Mouse (Mus musculus) kidney, postnatal 14 days (tissue): ENCODE results near the gene Srgap2.
"Not testable (repeated sequence)": the region's sequence is repeated elsewhere in the genome, so short reads cannot be mapped to it uniquely, and the experiment has no call there.

Experiments used
- DNase-seq: peaks from one replicate; pipeline ENCODE4 v3.0.0; 2022; ENCODE audit warnings: mixed read lengths

Gene Srgap2

GRCm38 (mm10) chr1:131331180-131331579, 196.0 kb downstream of the Srgap2 start:
- no peak for DNase-seq

GRCm38 (mm10) chr1:131329093-131329492, 198.1 kb downstream of the Srgap2 start:
- not testable (repeated sequence) for DNase-seq

GRCm38 (mm10) chr1:131327167-131327566, 200.0 kb downstream of the Srgap2 start:
- no peak for DNase-seq

GRCm38 (mm10) chr1:131324816-131325463, 202.2 kb downstream of the Srgap2 start:
- DNase-seq: no peak

- no peak for DNase-seq
These were observed 207.4 kb downstream of the Srgap2 start for GRCm38 (mm10) chr1:131319598-131320330.

GRCm38 (mm10) chr1:131318397-131318796, 208.8 kb downstream of the Srgap2 start:
- DNase-seq: no peak

GRCm38 (mm10) chr1:131317625-131318024, 209.5 kb downstream of the Srgap2 start:
- DNase-seq: no peak

GRCm38 (mm10) chr1:131311284-131311683, 215.9 kb downstream of the Srgap2 start:
- DNase-seq: no peak

GRCm38 (mm10) chr1:131310237-131310818, 216.8 kb downstream of the Srgap2 start:
- no peak for DNase-seq

- no peak for DNase-seq
These were observed 226.4 kb downstream of the Srgap2 start for GRCm38 (mm10) chr1:131300750-131301149.

- peak; percentile 38 for DNase-seq
These were observed 227.4 kb downstream of the Srgap2 start for GRCm38 (mm10) chr1:131299788-131300187.

- DNase-seq: no peak
These were observed 227.9 kb downstream of the Srgap2 start for GRCm38 (mm10) chr1:131299240-131299639.

GRCm38 (mm10) chr1:131298171-131298570, 229.0 kb downstream of the Srgap2 start:
- no peak for DNase-seq

- no peak for DNase-seq
These were observed 230.4 kb downstream of the Srgap2 start for GRCm38 (mm10) chr1:131296726-131297125.

- DNase-seq: no peak
These were observed 232.0 kb downstream of the Srgap2 start for GRCm38 (mm10) chr1:131295200-131295599.

GRCm38 (mm10) chr1:131293922-131294250, 233.3 kb downstream of the Srgap2 start:
- DNase-seq: no peak

- DNase-seq: no peak
These were observed 233.8 kb downstream of the Srgap2 start for GRCm38 (mm10) chr1:131293221-131293921.

- peak; percentile 71 for DNase-seq
These were observed 236.5 kb downstream of the Srgap2 start for GRCm38 (mm10) chr1:131290648-131291047.

- no peak for DNase-seq
These were observed 238.2 kb downstream of the Srgap2 start for GRCm38 (mm10) chr1:131288938-131289337.

GRCm38 (mm10) chr1:131287267-131287666, 239.9 kb downstream of the Srgap2 start:
- DNase-seq: no peak

GRCm38 (mm10) chr1:131286803-131287202, 240.3 kb downstream of the Srgap2 start:
- DNase-seq: no peak

- no peak for DNase-seq
These were observed 242.5 kb downstream of the Srgap2 start for GRCm38 (mm10) chr1:131284616-131285015.

GRCm38 (mm10) chr1:131284167-131284566, 243.0 kb downstream of the Srgap2 start:
- no peak for DNase-seq

GRCm38 (mm10) chr1:131281731-131282130, 245.4 kb downstream of the Srgap2 start:
- no peak for DNase-seq
